Mouse (Mus musculus) stomach, postnatal 0 days (tissue): ENCODE data around the gene Olfml1.

ENCODE experiments used
- CTCF ChIP-seq: IDR thresholded peaks from 2 replicates; pipeline ENCODE4 v1.5.1; 2016; ENCODE audit warnings: antibody characterized with exemption, low read depth, mild to moderate bottlenecking, moderate library complexity
- EP300 ChIP-seq: optimal IDR thresholded peaks from 2 replicates; pipeline ENCODE3; 2016; ENCODE audit warnings: antibody characterized with exemption

DNA sequence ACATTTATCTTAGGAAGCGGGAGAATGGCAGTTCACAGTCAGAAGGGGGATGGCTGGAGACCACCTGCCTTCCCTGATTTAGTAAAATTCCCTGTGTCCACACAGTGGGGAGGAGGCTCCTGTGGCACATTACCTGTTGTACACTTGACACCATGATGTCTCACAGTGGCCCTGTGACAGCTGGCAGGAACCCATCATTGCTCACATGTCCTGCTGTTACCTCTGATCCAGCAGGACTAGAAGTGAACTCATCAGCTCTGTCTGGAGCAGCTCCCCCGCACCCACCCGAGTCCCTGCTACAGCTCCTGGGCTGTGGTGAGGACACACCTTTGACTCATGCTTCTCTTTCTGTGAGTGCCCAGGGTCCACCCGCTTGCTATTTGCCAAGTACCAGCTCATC is 66.0 kb downstream of the Olfml1 start:
- TF ChIP-seq CTCF (no peak), EP300 (no peak)
